Mouse (Mus musculus): ENCODE data around the gene Olfr102. TPM values are rescaled to one million over a fixed set of nuclear protein-coding genes. Genes with fewer than 3 reads are reported as not detected.

The Olfr102 gene
- not detected in 2 replicates for polyA plus RNA-seq (2015; fragmentation: Nextera tagmentation; extraction: Ambion mirVana)

GRCm38 (mm10) chr17:37316954-37317353 is at the start of gene Olfr102:
Gene Olfr102 (minus strand): TSS chr17:37317054.
- no peak for ATAC-seq
- H3K36me3 ChIP-seq (ENCODE audit: control insufficient read depth, insufficient read depth), result no peaks in the 10 kb centered on the region

DNA sequence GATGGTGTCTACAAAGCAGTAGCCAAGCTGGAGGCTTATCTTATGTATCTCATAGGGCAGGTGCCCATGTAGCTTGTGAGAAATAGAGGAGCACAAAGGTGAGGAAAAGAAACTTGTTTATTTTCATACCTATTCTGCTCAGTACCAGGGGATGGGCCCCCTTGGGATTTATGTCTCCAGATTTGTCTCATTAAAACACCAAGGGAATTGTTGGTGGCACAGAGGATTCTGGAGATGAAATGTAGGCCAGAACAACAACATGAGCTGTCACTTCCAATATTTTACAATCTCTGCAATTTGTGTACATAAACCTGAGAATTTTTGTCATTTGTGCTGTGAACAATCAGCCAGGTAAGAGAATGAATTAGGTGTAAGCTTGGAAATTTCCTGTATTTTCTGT is 42.4 kb upstream of the Olfr102 start, which contains the start of gene Olfr104-ps:
Gene Olfr104-ps, plus strand, starts transcription at position 301 of the 400 bp plus-strand sequence.
- Histone ChIP-seq H3K36me3 (ENCODE audit: control insufficient read depth, insufficient read depth) (no peaks in the 10 kb centered on the region), H3K9me3 (ENCODE audit: control insufficient read depth) (no peaks in the 10 kb centered on the region), H3K4me1 (replicated peaks; ENCODE audit: control insufficient read depth, insufficient read depth, low read length) (no peaks in the 10 kb centered on the region), H3K4me3 (ENCODE audit: low read depth, low read length) (no peak within 1 kb of the TSS), H3K27me3 (replicated peaks; ENCODE audit: control insufficient read depth, insufficient read depth, low read length) (no peaks in the 10 kb centered on the region), H3K9ac (ENCODE audit: low read depth, low read length) (no peak within 1 kb of the TSS), H3K4me2 (replicated peaks; ENCODE audit: low read depth) (no peak within 1 kb of the TSS), H3K27ac (ENCODE audit: low read depth, low read length) (no peak within 1 kb of the TSS)
- ATAC-seq, result no peak
- TF ChIP-seq CTCF (IDR thresholded peaks at IDR 0.05; ENCODE audit: low read depth), result no peak

More at GRCm38 (mm10) chr17:37316954-37317353, at the start of gene Olfr102:
- no peak for TF ChIP-seq CTCF (IDR thresholded peaks at IDR 0.05; ENCODE audit: low read depth)
- Histone ChIP-seq H3K4me2 (replicated peaks; ENCODE audit: low read depth) (no peak within 1 kb of the TSS), H3K9me3 (ENCODE audit: control insufficient read depth) (no peaks in the 10 kb centered on the region), H3K4me1 (replicated peaks; ENCODE audit: control insufficient read depth, insufficient read depth, low read length) (no peaks in the 10 kb centered on the region), H3K4me3 (ENCODE audit: low read depth, low read length) (no peak within 1 kb of the TSS), H3K9ac (ENCODE audit: low read depth, low read length) (no peak within 1 kb of the TSS), H3K27ac (ENCODE audit: low read depth, low read length) (no peak within 1 kb of the TSS), H3K27me3 (replicated peaks; ENCODE audit: control insufficient read depth, insufficient read depth, low read length) (no peaks in the 10 kb centered on the region)

GRCm38 (mm10) chr17:37339598-37339997 is 22.7 kb upstream of the Olfr102 start, which contains the start of gene Olfr103:
Gene Olfr103 (minus strand): TSS chr17:37339698.
- Histone ChIP-seq H3K9ac (ENCODE audit: low read depth, low read length) (no peak within 1 kb of the TSS), H3K27ac (ENCODE audit: low read depth, low read length) (no peak within 1 kb of the TSS), H3K4me1 (replicated peaks; ENCODE audit: control insufficient read depth, insufficient read depth, low read length) (no peaks in the 10 kb centered on the region), H3K27me3 (replicated peaks; ENCODE audit: control insufficient read depth, insufficient read depth, low read length) (no peaks in the 10 kb centered on the region), H3K36me3 (ENCODE audit: control insufficient read depth, insufficient read depth) (no peaks in the 10 kb centered on the region), H3K4me2 (replicated peaks; ENCODE audit: low read depth) (no peak within 1 kb of the TSS), H3K4me3 (ENCODE audit: low read depth, low read length) (no peak within 1 kb of the TSS), H3K9me3 (ENCODE audit: control insufficient read depth) (no peaks in the 10 kb centered on the region)
- no peak for ATAC-seq
- no peak for TF ChIP-seq CTCF (IDR thresholded peaks at IDR 0.05; ENCODE audit: low read depth)
- WGBS, result 88% methylated on average over 2 of the region's 2 CpGs

GRCm38 (mm10) chr17:37310146-37310699 is 6.6 kb downstream of the Olfr102 start:
- H3K4me2 ChIP-seq (replicated peaks; ENCODE audit: low read depth), result no peak overlapping the region
- no peaks in the 10 kb centered on the region for H3K9me3 ChIP-seq (ENCODE audit: control insufficient read depth)
- WGBS, result 13% methylated on average over 2 of the region's 2 CpGs
- no peak for TF ChIP-seq CTCF (IDR thresholded peaks at IDR 0.05; ENCODE audit: low read depth)
- H3K9ac ChIP-seq (ENCODE audit: low read depth, low read length), result no peak overlapping the region
- no peak overlapping the region for H3K27ac ChIP-seq (ENCODE audit: low read depth, low read length)
- ATAC-seq, result 0 out of 2 replicates have a peak, but pooled peaks have one; percentile 45
- H3K36me3 ChIP-seq (ENCODE audit: control insufficient read depth, insufficient read depth), result no peaks in the 10 kb centered on the region
- no peak overlapping the region for H3K4me3 ChIP-seq (ENCODE audit: low read depth, low read length)
- no peaks in the 10 kb centered on the region for H3K4me1 ChIP-seq (replicated peaks; ENCODE audit: control insufficient read depth, insufficient read depth, low read length)
- H3K27me3 ChIP-seq (replicated peaks; ENCODE audit: control insufficient read depth, insufficient read depth, low read length), result no peaks in the 10 kb centered on the region

DNA sequence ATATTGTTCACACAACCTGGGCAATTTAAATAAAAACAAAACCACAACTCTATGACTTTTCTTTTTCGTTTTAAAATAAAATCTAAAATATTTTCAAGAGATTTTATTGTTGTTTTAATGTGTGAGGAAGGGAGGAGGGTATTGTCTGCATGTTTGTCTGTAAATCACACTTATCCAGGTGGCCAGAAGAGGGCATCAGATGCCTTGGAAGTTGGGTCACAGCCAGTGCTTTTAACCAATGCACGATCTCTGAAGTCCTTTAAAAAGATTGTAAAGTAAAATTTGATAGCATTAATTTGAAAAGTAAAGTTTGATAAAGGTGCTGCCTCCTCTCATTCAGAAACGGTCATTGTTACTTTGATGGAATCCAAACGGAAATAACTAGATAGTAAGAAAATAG is 8.4 kb downstream of the Olfr102 start:
- Histone ChIP-seq H3K9ac (ENCODE audit: low read depth, low read length) (no peak overlapping the region), H3K27ac (ENCODE audit: low read depth, low read length) (no peak overlapping the region), H3K27me3 (replicated peaks; ENCODE audit: control insufficient read depth, insufficient read depth, low read length) (no peaks in the 10 kb centered on the region), H3K9me3 (ENCODE audit: control insufficient read depth) (no peaks in the 10 kb centered on the region), H3K4me1 (replicated peaks; ENCODE audit: control insufficient read depth, insufficient read depth, low read length) (no peaks in the 10 kb centered on the region), H3K4me2 (replicated peaks; ENCODE audit: low read depth) (no peak overlapping the region), H3K36me3 (ENCODE audit: control insufficient read depth, insufficient read depth) (no peaks in the 10 kb centered on the region), H3K4me3 (ENCODE audit: low read depth, low read length) (no peak overlapping the region)
- 31% methylated on average over 4 of the region's 4 CpGs for WGBS
- TF ChIP-seq CTCF (IDR thresholded peaks at IDR 0.05; ENCODE audit: low read depth), result peak; percentile 66
- ATAC-seq, result no peak

DNA sequence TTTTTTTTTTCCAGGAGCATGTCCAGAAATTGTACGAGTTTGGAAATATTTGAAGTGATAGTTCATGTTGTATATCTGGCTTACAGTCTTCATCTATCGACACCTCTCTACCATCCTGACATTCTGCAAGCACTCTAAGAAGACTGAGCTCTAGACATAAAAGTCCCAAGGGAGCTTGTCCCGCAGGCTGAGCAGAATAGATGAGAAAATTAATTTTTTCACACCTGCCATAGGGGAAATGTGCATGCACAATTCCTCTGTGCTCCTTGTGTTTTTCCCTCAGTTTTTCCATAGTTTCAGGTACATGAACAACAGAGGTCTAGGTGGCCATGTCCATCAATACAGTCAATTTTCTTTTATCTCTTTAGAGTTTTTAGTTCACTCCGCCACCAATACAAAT is 12.6 kb downstream of the Olfr102 start, which contains the start of gene Olfr101:
Gene Olfr101, minus strand, starts transcription at position 101 of the 400 bp plus-strand sequence.
- Histone ChIP-seq H3K9ac (ENCODE audit: low read depth, low read length) (no peak within 1 kb of the TSS), H3K9me3 (ENCODE audit: control insufficient read depth) (no peaks in the 10 kb centered on the region), H3K27me3 (replicated peaks; ENCODE audit: control insufficient read depth, insufficient read depth, low read length) (no peaks in the 10 kb centered on the region), H3K4me1 (replicated peaks; ENCODE audit: control insufficient read depth, insufficient read depth, low read length) (no peaks in the 10 kb centered on the region), H3K36me3 (ENCODE audit: control insufficient read depth, insufficient read depth) (no peaks in the 10 kb centered on the region), H3K4me3 (ENCODE audit: low read depth, low read length) (no peak within 1 kb of the TSS), H3K27ac (ENCODE audit: low read depth, low read length) (no peak within 1 kb of the TSS), H3K4me2 (replicated peaks; ENCODE audit: low read depth) (no peak within 1 kb of the TSS)
- ATAC-seq, result no peak
- WGBS, result 84% methylated on average over 4 of the region's 4 CpGs
- no peak for TF ChIP-seq CTCF (IDR thresholded peaks at IDR 0.05; ENCODE audit: low read depth)
